Mouse (Mus musculus): Measurements from ENCODE around the gene Gm32802.
"Not testable (repeated sequence)": the region's sequence is repeated elsewhere in the genome, so short reads cannot be mapped to it uniquely, and the experiment has no call there.

The Gm32802 gene

DNA sequence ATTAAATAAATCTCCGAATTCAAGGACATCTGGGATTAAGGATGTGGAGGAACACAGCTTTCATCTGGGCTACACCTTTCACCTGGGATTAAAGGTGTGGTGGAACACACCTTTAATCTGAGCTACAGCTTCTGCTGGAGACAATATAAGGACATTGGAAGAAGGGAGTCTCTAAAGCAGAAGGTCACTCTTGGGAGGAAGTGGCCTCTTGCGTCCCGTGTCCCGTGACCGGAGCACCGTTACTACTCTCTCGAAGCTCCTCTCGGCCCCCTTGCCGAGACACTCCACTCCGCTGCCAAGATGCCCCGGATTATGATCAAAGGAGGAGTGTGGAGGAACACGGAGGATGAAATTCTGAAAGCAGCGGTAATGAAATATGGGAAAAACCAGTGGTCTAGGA, at the start of gene Gm32802:
TSS of gene Gm32802 (plus strand) at position 301 of the 400 bp plus-strand sequence.
- in situ Hi-C loops (cut with MboI, MseI): not testable (repeated sequence)

DNA sequence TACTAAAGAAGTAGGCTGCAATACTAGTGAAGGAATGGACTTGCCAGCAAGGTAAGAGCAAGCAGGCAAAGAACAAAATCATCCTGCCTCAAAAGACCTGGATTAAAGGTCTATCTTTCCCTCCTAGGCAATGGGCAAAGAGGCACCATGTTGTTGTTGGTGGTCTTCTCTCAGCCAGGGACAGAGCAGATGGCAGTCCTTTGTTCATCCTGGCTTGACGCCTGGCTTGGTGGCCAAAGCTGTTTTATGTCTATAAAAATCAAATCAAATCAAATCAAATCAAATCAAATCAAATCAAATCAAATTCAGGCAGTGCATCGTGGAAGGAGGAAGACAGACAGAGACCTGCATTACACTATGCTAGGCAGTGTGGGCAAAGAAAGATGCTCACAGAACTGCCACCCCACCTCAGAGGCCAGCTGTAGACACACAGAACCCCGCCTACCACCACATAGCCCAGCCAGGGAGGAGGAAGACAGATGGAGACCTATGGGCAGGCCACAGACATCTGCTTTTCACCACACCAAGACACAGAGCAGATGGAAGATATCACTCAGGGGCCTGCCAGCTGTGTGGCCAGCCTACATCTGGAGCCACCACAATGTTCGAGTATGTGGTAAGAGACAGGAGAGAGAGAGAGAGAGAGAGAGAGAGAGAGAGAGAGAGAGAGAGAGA, 42.6 kb upstream of the Gm32802 start:
- in situ Hi-C loops (cut with MboI, MseI): not testable (repeated sequence)

DNA sequence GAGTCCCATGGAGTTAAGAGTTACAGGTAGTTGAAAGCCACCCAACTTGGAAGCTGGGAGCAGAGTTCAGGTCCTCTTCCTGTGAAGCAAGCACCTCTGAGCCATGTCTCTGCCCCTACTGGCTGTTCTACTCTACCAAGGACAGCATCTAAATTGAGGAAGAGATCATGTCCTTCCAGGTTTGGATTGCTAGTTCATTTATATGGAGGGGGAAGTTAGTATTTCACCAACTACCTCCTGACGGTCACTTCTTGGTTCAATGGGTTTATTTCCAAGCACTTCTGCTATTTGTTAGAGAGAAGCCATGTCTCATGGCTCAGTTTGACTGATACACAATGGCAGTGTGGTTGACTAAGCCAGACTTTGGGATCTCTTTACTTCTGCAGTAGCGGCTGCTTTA, 30.9 kb upstream of the Gm32802 start:
- in situ Hi-C loops (cut with MboI, MseI): not testable (repeated sequence)

DNA sequence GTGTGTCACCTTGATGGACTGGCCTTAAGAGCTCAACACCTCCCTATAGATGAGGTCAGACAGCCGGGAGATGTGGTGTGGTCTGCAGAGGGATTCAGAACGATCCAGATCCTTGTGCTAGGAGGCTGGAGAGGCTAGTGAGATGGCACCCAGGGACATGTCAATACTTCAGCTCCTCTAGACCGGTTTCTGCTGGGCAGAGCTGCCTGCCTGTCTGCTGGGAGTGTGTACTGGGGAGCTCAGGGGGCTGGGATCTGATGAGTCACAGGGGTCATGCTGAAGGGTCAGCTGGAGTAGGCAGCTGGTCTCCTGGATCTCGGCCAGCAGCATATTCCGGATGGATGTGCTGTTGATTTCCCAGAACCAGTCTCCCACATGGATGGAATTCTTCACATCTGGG, 25.9 kb upstream of the Gm32802 start:
- in situ Hi-C loops (cut with MboI, MseI): not testable (repeated sequence)

DNA sequence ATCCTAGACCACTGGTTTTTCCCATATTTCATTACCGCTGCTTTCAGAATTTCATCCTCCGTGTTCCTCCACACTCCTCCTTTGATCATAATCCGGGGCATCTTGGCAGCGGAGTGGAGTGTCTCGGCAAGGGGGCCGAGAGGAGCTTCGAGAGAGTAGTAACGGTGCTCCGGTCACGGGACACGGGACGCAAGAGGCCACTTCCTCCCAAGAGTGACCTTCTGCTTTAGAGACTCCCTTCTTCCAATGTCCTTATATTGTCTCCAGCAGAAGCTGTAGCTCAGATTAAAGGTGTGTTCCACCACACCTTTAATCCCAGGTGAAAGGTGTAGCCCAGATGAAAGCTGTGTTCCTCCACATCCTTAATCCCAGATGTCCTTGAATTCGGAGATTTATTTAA, 17.8 kb upstream of the Gm32802 start, which contains the start of gene Gm32717:
TSS of gene Gm32717 (minus strand) at position 101 of the 400 bp plus-strand sequence.
- in situ Hi-C loops (cut with MboI, MseI): loop anchor here (10.0 kb wide), 1 partner anchor 74 kb away; no protein-coding TSS in a partner anchor

DNA sequence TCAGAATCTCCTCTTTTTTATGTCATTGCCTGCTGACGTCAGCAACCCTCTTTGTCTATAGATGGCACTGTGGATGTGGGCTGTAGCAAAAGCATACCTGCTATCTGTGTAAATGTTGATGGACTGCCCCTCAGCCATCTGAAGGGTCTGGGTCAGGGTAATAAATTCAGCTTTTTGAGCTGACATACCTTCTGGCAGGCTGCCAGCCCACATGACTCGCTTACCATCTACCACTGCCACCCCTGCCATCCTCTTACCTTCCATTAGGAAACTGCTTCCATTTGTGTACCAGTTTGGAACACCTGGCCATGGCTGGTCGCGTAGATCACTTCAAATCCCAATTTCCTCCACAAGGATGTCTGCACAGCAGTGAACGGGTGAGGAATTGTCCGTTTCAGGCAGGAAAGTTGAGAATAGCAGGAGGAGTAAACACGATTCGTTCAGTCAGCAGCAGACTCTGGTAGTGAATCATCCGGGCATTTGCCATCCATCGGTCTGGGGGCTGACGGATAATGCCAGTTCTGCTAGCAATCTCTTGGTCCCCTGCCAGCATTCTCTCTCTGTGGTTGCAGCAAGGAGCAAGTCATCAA, 9.4 kb upstream of the Gm32802 start:
- in situ Hi-C loops (cut with MboI, MseI): loop anchor here (5.0 to 10.0 kb wide), 2 partner anchors 66 to 123 kb away; no protein-coding TSS in a partner anchor

DNA sequence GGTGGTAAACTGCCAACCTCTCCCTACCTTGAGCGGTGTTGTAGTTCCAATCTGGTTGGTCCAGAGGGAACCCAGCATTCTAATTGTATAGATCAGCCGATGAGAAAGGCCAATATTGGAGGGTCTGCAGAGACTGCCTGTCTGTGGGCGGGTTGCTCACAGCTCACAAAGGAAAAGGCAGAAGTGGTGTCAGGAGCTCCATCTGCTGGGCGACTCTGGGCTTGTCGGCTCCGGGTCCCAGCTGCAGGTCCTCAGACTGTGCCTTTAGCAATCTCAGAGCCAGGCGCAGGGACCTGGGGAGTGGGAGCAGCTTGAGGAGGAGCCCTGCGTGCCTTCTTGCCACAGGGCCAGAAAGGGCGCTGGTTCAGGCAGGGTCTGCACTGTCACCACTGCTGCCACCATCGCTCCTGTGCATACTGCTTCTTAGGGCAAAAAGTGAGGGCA, 7.6 kb upstream of the Gm32802 start:
- in situ Hi-C loops (cut with MboI, MseI): no loop called here

DNA sequence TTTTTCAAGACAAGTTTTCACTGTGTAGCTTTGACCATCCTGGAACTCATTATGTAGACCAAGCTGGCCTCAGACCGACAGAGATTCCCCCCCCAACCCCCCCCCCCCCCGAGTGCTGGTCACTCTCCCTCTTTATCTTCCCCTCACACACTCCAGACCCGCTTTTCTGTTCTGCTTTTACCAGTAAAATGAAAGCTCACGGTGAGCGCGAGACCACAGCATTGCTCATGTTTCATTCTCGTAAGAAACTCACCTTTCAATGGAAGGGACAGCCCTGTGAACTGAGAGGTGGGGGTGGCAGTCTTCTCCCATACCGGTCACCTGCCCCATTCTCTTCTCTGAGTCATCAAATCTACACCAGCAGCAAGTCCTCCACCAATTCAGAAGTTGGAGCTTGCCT, 10.3 kb downstream of the Gm32802 start:
- in situ Hi-C loops (cut with MboI, MseI): not testable (repeated sequence)

DNA sequence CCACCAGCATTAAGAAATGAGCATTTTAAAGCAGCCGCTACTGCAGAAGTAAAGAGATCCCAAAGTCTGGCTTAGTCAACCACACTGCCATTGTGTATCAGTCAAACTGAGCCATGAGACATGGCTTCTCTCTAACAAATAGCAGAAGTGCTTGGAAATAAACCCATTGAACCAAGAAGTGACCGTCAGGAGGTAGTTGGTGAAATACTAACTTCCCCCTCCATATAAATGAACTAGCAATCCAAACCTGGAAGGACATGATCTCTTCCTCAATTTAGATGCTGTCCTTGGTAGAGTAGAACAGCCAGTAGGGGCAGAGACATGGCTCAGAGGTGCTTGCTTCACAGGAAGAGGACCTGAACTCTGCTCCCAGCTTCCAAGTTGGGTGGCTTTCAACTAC, 12.9 kb downstream of the Gm32802 start:
- in situ Hi-C loops (cut with MboI, MseI): not testable (repeated sequence)

DNA sequence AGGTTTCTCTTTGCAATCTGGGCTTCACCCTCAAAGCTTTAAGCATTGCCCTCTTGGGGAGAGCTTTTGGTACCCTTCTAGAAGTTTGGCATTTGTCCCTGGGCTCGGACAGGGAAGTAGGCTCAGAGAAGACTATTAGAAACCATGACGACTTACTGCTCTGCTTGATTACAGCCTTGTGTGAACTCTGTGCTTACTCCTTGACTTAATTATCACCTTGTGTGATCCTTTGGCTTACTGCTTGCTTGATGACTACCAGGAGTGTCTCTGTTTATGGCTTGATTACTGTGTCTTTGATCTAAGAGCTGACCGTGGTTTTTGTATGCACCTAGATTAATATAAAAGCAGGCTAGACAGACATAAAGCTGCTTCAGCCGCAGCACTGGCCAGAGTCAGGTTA, 19.6 kb downstream of the Gm32802 start:
- in situ Hi-C loops (cut with MboI, MseI): not testable (repeated sequence)

DNA sequence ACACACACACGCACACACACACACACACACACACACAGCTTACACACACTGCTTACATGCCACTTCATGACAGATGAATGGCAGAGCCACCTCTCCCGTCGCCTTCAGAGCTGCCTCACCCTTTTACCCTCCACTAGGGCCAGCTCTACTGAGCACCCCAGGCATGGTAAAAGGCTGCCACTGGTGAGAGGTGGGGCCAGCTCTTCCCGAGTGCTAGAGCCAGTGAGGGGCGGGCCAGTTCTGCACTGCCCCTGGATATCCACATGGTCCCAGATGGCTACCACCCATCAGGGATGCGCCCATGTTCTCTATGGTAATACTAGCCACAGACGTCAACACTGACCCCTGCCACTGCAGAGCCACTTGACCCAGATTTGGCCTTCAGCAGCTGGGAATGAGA, 24.1 kb downstream of the Gm32802 start:
- in situ Hi-C loops (cut with MboI, MseI): not testable (repeated sequence)

DNA sequence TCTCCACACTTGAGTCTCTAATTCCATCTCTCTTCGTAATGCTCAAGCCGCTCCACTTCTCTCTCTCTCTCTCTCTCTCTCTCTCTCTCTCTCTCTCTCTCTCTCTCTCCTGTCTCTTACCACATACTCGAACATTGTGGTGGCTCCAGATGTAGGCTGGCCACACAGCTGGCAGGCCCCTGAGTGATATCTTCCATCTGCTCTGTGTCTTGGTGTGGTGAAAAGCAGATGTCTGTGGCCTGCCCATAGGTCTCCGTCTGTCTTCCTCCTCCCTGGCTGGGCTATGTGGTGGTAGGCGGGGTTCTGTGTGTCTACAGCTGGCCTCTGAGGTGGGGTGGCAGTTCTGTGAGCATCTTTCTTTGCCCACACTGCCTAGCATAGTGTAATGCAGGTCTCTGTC, 24.5 kb downstream of the Gm32802 start:
- in situ Hi-C loops (cut with MboI, MseI): not testable (repeated sequence)

DNA sequence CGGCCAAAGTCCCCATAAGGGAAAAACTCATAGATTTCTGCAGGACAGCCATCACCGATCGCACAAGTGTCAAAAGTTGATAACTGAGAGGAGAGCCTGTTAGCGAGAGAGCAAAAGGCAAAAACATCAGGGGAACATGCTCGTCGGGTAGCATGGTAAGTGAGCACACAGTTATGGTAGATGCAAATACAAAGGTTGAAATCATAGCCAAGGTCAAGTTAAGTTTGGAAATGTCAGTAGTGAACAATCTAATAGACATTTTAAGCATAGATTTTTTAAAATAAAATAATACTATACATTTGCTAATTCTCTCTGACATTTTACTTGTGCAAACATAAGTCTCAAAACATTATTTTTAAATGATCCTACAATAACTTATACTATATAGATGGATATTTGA, 36.5 kb downstream of the Gm32802 start, which contains the start of gene Iltifb:
TSS of gene Iltifb (minus strand) at position 101 of the 400 bp plus-strand sequence.
- in situ Hi-C loops (cut with MboI, MseI): loop anchor here (5.0 kb wide), 1 partner anchor 88 kb away; no protein-coding TSS in a partner anchor

DNA sequence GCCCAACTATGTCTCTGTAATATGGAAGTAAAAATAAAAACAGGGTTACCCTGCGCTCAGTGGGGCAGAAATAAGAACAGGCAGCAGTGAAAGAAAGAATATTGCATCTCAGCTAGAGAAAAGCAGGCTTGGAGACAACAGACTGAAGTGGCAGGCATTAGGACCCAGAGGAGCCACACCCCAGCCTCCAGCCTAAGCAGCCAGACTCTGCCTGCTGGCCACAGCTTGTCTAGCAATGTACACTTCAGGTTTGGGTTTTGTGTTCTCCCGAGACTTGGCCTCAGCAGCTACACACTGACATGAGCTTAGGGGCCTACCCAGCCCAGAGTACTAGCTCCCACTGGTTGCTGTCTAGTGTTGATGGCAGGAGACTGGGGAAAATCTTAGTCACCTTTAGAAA, 43.6 kb downstream of the Gm32802 start:
- in situ Hi-C loops (cut with MboI, MseI): not testable (repeated sequence)
